Mouse (Mus musculus): ENCODE data around the gene Sptlc2.
"Not testable (repeated sequence)": the region's sequence is repeated elsewhere in the genome, so short reads cannot be mapped to it uniquely, and the experiment has no call there.

Sptlc2 gene

DNA sequence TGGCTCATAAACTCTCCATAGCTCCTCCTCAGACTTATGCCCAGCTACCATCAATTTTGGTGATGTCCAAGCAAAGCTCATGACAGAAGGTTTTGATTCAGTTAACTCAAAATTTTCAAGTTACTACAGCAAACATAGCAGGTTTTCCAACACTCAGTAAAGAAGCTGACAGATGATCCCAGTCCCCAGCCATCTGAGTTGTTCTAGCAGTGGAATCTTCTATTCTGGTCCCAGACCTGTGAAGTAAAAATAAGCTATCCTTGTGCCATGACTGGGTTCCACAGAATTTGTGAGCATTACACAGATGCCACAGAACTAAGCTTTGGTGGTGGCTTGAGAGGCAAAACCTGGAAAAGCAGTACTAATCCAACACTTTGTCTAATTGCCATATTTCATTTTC lies 54.4 kb downstream of the Sptlc2 start:
- in situ Hi-C loops (cut with MboI, MseI), result no loop called here

GRCm38 (mm10) chr12:87332511-87332910 lies 55.6 kb downstream of the Sptlc2 start:
- in situ Hi-C loops (cut with MboI, MseI), result no loop called here

GRCm38 (mm10) chr12:87331908-87332307 lies 56.2 kb downstream of the Sptlc2 start:
- in situ Hi-C loops (cut with MboI, MseI), result no loop called here

GRCm38 (mm10) chr12:87331053-87331456 lies 57.1 kb downstream of the Sptlc2 start:
- in situ Hi-C loops (cut with MboI, MseI), result no loop called here

DNA sequence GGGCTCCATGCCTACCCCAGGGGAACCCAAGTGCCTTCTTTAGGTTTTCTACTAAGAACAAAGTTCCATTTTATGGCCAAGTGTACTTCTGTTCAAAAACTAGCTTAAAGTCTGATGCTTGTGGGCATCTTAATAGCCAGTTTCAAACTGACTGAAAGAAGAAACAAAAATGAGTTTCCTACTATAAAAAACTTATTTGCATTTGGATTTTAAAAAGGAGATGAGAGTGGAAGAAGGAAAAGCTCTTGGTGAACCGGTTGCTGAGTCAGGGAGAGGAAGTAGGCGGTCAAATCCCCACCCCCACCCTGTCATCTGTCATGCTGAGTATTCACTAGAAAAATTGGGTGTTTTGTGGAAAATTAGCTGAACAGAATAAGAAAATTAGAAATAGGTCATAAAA lies 57.9 kb downstream of the Sptlc2 start:
- in situ Hi-C loops (cut with MboI, MseI), result no loop called here

- in situ Hi-C loops (cut with MboI, MseI), result no loop called here
Measured at GRCm38 (mm10) chr12:87328025-87328424, 60.1 kb downstream of the Sptlc2 start.

DNA sequence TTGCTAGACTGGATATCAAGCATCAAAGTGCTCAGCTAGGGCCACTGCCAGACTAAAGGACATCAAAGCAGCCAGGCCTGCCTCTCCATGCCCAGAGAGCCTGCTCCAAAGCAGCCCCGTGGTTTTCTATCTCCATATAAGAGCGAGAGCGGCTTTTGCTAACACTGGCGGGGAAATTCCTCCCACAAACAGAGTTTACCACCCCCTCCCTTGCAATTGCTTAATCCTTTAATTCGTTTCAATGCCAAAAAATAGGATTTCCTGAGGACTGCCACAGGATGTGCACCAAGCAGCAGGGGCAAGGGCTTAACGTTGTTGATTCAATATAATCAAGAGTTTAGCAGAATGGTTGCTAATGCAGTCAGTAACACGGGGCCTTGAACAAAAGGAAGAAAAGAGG lies 60.5 kb downstream of the Sptlc2 start:
- in situ Hi-C loops (cut with MboI, MseI), result no loop called here

DNA sequence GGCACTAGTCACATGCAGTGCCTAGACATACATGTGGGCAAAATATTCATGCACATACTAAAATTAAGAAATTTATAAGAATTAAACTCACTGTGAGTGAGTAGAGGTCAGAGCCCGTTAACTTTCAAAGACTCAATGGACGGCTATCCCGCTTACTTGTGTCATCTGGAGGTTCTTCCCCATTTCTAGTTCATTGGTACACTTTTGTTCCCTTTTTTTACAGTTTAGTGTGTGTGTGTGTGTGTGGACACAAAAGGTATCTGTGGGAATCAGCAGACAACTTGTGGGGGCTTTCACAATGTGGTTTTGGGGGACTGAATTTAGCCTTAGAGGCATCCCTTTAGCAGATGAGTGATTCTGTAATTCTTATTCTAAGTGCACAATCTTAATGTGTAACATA lies 62.7 kb downstream of the Sptlc2 start:
- in situ Hi-C loops (cut with MboI, MseI), result no loop called here

- in situ Hi-C loops (cut with MboI, MseI), result no loop called here
Measured at GRCm38 (mm10) chr12:87319229-87319628, 68.9 kb downstream of the Sptlc2 start.

- in situ Hi-C loops (cut with MboI, MseI), result no loop called here
Measured at GRCm38 (mm10) chr12:87317951-87318350, 70.2 kb downstream of the Sptlc2 start.

DNA sequence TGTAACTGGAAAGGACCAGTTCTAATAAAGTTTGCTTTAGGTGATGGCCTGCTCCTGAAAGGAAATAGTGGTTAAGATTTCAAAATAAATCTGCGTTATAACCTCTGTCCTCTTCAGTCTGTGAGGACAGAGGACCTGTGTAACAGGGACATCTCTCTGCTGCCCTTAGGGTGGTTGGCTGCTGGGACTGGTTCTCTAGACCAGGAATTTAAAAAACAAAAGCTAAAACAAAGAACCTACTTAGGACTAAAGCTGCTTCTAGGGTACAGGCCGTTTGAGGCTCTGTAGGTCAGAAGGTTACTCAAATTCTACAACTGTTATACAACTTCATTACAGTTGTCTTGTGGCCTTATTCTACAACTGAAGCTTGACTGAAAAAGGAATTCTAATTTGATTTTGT lies 75.1 kb downstream of the Sptlc2 start:
- in situ Hi-C loops (cut with MboI, MseI), result no loop called here

DNA sequence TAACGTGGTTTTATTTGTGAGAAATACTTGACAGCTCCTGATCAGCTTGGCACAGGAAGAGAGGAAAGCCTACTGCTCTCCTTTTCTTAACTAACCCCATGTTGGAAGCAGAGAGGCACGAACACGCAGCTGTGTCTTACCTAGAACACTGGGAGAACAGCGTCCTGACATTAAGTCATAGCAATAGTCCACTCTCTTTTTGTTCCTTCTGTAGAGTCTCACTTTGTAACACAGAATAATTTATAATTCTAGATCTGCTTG lies 81.6 kb downstream of the Sptlc2 start:
- in situ Hi-C loops (cut with MboI, MseI), result not testable (repeated sequence)

DNA sequence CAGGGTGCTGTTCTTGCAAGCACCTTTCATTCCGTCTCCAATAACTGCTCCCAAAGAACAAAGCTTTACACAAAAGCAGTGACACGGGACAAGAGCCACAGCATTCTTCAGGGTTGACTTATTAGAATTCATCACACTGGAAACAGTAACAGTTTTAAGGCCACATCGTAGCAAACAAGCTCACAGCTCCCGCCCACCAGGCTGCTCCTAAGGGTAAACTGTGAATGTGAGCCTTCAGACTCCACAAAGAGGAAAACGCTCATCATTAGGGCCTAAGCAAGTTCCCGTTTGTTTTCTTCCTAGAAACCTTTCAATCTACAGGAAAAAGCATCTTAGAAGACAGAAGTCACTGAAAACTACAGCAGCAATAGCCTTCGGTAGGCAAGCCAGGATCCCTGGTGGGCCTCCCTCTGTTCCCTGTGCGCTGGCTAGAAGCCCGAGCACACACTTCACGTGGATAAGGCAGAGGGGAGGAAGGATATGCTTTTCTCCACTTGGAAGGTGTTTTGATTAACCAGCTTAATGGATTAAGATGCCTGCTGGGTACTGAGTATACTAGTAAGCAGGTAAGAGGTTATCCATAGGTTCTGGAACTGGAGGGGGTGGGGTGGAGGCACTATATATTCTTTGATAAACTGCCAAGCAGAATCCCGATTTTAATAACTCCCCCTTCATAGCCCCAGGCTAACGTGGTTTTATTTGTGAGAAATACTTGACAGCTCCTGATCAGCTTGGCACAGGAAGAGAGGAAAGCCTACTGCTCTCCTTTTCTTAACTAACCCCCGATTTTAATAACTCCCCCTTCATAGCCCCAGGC lies 82.2 kb downstream of the Sptlc2 start:
- in situ Hi-C loops (cut with MboI, MseI), result no loop called here

DNA sequence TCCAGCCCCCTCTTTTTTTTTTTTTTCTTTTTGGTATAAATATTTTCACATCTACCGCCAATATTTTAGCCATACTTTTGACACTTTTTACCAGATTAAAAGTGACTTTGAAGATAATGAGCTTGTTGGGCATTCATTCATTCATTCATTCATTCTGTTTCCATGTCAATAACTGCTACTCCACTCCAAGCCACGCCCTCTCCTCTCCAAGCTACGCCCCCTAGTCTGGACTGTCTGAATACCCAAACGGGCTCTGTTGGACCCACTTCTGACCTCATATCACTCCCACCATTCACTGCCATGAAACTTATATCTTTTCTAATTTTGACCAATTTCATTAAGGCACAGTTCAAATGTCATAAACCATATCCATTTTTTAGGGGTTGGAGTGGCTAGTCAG lies 87.0 kb downstream of the Sptlc2 start:
- in situ Hi-C loops (cut with MboI, MseI), result no loop called here

GRCm38 (mm10) chr12:87300441-87300690 lies 87.8 kb downstream of the Sptlc2 start:
- in situ Hi-C loops (cut with MboI, MseI), result no loop called here

DNA sequence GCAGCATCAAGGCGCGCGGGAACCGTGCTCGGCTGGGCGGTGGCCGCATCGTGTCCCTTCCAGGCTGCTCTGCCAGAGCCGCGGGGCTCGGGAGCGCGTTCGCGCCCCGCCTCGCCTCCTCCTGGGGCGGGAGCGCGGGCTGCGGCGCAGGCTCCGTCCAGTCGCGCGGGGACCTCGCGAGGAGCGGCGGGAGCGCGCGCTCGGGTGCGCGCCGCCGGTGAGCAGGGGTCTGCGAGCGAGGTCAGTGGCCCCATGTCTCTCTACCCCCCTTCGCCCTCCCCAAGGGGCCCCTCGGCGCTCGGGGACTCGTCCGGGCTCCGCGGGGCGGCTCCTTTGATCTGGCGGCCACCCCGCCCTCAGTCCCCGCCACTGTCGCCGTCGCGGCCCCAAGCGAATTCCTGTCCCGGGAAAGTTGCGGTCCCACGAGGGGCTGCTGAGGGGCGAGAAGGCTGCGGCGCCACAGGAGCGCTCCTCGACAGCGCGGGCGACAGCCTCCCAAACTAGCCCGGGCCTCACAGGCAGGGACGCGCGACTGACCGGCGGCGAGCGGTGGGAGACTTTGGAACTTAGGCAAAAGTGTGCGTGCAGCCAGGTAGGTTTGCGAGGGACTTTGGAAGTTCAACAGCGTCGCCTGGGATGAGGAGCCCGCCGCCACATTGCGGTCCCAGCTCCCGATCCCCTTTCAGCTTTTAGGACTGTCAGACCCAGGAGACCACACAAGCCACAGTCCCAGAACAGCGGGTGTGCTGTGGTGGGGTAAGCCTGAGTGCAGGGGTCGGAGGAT lies 88.3 kb downstream of the Sptlc2 start, which contains the start of gene Ism2:
Gene Ism2, minus strand, starts transcription at position 49 of the 784 bp plus-strand sequence.
- in situ Hi-C loops (cut with MboI, MseI), result no loop called here

DNA sequence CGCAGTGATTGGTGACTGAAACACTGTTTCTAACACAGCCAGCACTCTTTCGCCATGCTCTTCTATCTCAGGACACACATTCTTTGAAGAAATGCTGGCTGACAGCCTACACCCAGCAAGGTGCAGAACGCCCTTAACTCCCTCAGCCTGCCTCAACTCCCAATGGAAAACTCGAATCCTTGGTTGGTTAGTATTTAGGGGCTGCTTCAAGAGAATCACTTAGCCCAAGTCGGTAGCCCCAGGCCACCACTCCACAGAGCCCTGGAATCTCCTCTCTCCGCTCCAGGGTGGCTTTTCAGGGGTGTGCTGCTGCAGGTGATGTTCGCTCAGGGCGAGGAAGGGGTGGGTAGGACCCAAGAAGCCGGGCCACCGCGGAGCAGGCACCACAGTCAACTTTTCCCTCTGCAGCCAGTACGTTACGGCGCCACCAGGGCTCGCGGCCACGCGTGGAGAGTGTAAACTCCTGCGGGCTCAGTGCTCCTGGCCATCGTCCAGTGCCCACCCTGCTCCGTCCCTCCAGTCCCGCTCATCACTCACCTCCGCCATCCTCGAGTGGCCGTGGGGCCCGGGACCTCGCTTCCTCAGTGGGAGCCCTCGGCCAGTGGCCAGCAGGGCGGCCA lies 89.0 kb downstream of the Sptlc2 start:
- in situ Hi-C loops (cut with MboI, MseI), result no loop called here

DNA sequence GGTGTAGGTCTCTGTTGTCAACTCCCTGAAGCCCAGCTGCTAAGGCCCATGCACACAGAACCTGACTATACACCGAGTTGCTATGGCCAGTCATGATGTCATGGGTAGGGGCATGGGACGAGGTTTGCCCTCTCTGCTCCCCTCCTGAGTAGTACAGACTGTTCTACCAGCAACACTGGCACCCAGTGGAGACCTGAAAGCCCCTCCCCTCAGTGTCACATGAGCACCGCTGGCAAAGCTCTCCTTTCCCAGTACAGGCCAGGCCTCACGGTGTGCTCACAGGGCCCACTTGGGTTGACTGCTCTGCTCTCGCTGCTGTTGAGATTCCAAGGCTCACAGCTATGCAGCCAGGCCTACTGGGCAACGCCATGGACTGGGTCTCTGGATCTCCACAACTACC lies 94.2 kb downstream of the Sptlc2 start:
- in situ Hi-C loops (cut with MboI, MseI), result no loop called here

GRCm38 (mm10) chr12:87289100-87289499 lies 99.1 kb downstream of the Sptlc2 start:
- in situ Hi-C loops (cut with MboI, MseI), result no loop called here

DNA sequence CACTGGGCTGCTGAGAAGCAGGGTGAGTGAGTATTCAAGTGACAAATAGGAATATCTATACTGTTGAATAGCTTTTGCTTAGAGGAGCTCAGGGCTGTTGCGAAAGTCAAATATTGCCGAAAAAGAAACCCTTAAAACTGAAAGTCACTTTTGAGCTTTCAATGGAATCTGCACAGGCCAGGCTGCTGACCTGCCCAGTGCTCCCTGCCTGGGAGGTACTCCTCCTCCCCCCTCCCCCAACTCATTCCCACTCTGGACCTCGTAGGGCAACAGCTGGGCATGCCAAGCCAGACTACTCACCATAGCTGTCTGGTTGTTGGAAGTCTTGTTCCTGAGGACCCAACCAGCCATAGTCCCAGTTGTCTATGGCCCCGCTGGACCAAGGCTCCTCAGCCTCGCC lies 103.4 kb downstream of the Sptlc2 start:
- in situ Hi-C loops (cut with MboI, MseI), result no loop called here

GRCm38 (mm10) chr12:87284268-87284667 lies 103.9 kb downstream of the Sptlc2 start:
- in situ Hi-C loops (cut with MboI, MseI), result no loop called here

- in situ Hi-C loops (cut with MboI, MseI), result no loop called here
Measured at GRCm38 (mm10) chr12:87283706-87284105, 104.4 kb downstream of the Sptlc2 start.

GRCm38 (mm10) chr12:87282743-87283142 lies 105.4 kb downstream of the Sptlc2 start:
- in situ Hi-C loops (cut with MboI, MseI), result no loop called here

Data from T-helper 17 cell (primary cell).